Mouse (Mus musculus) embryo, embryonic 10.5 days (tissue): ENCODE results near the gene Tmem87b.

Experiments
- DNase-seq: peaks from one replicate; pipeline ENCODE4 v3.0.0-alpha.2; 2015; ENCODE audit warnings: low spot score

Tmem87b gene

GRCm38 (mm10) chr2:128817786-128818681 is at the start of gene Tmem87b:
Tmem87b (plus strand) TSS chr2:128818118.
- peak; percentile 97 for DNase-seq

- DNase-seq, result no peak
Observed at GRCm38 (mm10) chr2:128768545-128769247, 49.2 kb upstream of the Tmem87b start.

- DNase-seq, result no peak
Observed at GRCm38 (mm10) chr2:128770557-128770956, 47.4 kb upstream of the Tmem87b start.

GRCm38 (mm10) chr2:128771048-128771447 is 46.9 kb upstream of the Tmem87b start:
- no peak for DNase-seq

GRCm38 (mm10) chr2:128771750-128772338 is 46.1 kb upstream of the Tmem87b start:
- no peak for DNase-seq

GRCm38 (mm10) chr2:128782231-128782630 is 35.7 kb upstream of the Tmem87b start:
- DNase-seq, result no peak

GRCm38 (mm10) chr2:128783660-128784345 is 34.1 kb upstream of the Tmem87b start:
- DNase-seq, result peak; percentile 63

- no peak for DNase-seq
Observed at GRCm38 (mm10) chr2:128784814-128785213, 33.1 kb upstream of the Tmem87b start.

GRCm38 (mm10) chr2:128786341-128786740 is 31.6 kb upstream of the Tmem87b start:
- DNase-seq, result peak; percentile 35

- DNase-seq, result no peak
Observed at GRCm38 (mm10) chr2:128786795-128787194, 31.1 kb upstream of the Tmem87b start.

GRCm38 (mm10) chr2:128787805-128788204 is 30.1 kb upstream of the Tmem87b start:
- no peak for DNase-seq

GRCm38 (mm10) chr2:128790875-128791614 is 26.9 kb upstream of the Tmem87b start:
- no peak for DNase-seq

- no peak for DNase-seq
Observed at GRCm38 (mm10) chr2:128793958-128794357, 24.0 kb upstream of the Tmem87b start.

- no peak for DNase-seq
Observed at GRCm38 (mm10) chr2:128796463-128796862, 21.5 kb upstream of the Tmem87b start.

- DNase-seq, result no peak
Observed at GRCm38 (mm10) chr2:128803441-128803840, 14.5 kb upstream of the Tmem87b start.

GRCm38 (mm10) chr2:128805341-128805740 is 12.6 kb upstream of the Tmem87b start:
- no peak for DNase-seq

GRCm38 (mm10) chr2:128806561-128806960 is 11.4 kb upstream of the Tmem87b start:
- DNase-seq, result no peak

GRCm38 (mm10) chr2:128812761-128813160 is 5.2 kb upstream of the Tmem87b start:
- no peak for DNase-seq

GRCm38 (mm10) chr2:128816311-128816710 is 1.6 kb upstream of the Tmem87b start:
- DNase-seq, result no peak

GRCm38 (mm10) chr2:128816916-128817315 is 1.0 kb upstream of the Tmem87b start:
- DNase-seq, result no peak

GRCm38 (mm10) chr2:128817387-128817785 is 532 bp upstream of the Tmem87b start:
- peak; percentile 91 for DNase-seq
